Mouse (Mus musculus): ENCODE results near the gene Zfp59.
"Not testable (repeated sequence)": the region's sequence is repeated elsewhere in the genome, so short reads cannot be mapped to it uniquely, and the experiment has no call there.

Gene Zfp59

GRCm38 (mm10) chr7:27859301-27860251 lies 21.2 kb downstream of the Zfp59 start:
- in situ Hi-C loops (cut with MboI; ENCODE audit: low pct_unique_long_range_greater_than_20kb in 1 of 2, low sequenced_read_pairs in 2 of 2, unreplicated experiment in 1 of 2), result no loop called here

GRCm38 (mm10) chr7:27860396-27861235 lies 22.2 kb downstream of the Zfp59 start:
- in situ Hi-C loops (cut with MboI; ENCODE audit: low pct_unique_long_range_greater_than_20kb in 1 of 2, low sequenced_read_pairs in 2 of 2, unreplicated experiment in 1 of 2), result no loop called here

DNA sequence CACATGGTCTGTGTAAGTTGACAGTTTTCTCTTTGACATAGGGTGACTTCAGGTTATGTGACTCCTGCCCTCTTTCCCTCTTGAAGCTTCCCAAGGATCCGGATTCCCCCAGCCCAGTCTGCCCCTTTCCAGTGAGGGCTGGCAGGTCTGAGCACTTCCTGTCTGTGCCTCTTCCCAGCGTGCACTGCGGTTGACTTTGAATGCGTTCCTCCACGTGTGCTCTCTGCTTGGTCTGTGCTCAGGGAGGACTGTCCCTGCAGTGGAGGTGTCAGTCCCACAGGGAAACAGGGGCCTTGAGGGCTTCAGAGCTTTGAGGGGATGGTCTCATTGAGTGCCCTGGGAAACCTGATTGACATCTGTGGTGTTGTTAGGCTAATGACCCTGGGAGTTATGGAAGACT lies 24.2 kb downstream of the Zfp59 start:
- in situ Hi-C loops (cut with MboI; ENCODE audit: low pct_unique_long_range_greater_than_20kb in 1 of 2, low sequenced_read_pairs in 2 of 2, unreplicated experiment in 1 of 2), result not testable (repeated sequence)

DNA sequence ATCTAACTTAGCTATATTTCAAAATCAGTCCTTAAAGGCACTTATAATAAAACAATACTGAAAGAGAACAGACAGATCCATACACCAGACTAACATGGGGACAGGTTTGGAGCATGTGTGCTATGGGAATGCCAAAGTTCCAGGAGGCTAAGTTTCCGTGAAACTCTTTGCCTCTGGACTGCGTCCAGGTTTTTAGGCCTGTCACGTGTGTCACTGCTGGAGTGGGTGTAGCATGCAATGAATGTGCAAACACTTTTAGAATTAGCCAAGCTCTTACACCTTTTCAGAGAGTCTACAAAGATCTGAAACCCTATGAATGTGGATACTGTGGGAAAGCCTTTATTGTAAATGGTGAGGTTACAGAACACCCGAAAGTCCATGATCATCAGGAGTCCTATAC lies 43.3 kb downstream of the Zfp59 start:
- in situ Hi-C loops (cut with MboI; ENCODE audit: low pct_unique_long_range_greater_than_20kb in 1 of 2, low sequenced_read_pairs in 2 of 2, unreplicated experiment in 1 of 2), result no loop called here

DNA sequence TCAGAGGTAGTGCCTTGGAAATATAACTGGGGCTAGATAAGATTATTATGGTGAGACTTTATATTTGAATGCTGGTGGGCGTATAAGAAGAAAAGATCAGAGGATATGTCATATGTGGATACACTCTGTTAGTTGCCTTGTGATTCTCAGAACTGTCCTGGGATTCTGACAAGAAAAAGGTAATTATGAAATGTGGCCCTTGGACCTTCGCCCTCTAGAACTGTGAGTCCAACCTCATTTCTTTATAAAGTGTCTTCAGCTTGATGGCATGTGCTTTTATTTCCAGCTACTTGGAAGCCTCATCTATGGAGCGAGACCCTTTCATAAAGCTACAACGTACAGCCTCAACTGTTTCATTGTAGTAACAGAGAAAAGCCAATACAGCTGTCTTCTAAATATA lies 62.2 kb downstream of the Zfp59 start:
- in situ Hi-C loops (cut with MboI; ENCODE audit: low pct_unique_long_range_greater_than_20kb in 1 of 2, low sequenced_read_pairs in 2 of 2, unreplicated experiment in 1 of 2), result loop anchor here in 1 of 2 experiments (25.0 kb wide), 1 partner anchor 337 kb away; no protein-coding TSS in a partner anchor

DNA sequence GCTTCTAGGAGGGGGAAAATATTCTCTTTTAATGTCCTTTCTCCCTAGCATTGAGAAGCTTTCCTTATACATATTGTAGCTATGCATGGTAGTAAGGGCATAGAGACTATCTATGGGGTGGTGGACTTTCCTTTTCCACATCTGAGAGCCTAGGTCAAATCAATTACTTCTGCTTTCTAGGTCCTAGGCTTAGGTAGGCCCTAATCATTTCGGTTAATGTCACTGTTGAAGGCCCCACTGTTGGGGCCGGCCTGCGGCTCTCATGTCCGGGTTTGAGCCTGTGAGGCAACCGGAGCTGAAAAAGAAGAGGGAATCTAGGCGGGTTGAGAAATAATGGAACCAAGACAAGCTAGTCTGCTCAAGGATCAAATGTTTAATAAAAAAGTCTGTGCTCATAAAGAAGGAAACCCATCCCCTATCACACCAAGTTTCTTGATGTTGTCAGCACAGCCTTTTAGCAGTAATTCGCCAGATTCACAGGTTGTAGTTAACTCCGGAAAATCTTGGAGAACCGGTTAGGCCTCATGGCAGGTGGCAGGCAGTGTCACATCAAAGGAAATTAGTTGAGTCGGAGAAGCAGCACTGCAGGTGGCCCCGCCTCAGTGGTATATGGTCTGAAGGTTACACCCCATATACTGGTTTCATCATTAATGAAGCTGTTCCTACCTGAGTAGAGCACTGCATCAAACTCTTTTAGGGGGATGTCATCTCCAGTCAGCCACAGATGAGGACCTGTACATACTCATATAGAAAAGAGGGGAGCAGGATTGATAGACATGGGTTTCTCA lies 66.8 kb downstream of the Zfp59 start:
- in situ Hi-C loops (cut with MboI; ENCODE audit: low pct_unique_long_range_greater_than_20kb in 1 of 2, low sequenced_read_pairs in 2 of 2, unreplicated experiment in 1 of 2), result loop anchor here in 1 of 2 experiments (25.0 kb wide), 1 partner anchor 332 kb away; no protein-coding TSS in a partner anchor

Data from mouse embryonic stem cell (cell line).